9 mouse cellular contexts compared by ENCODE assay signal in genomic region chr10:14047661-14048060, GRCm38 (mm10).
DNase-seq lines count a peak whose midpoint lies in the region; ATAC-seq lines count a peak whose summit lies in the region.
"Had no signal": no experiment of that assay in that cellular context is flagged by ENCODE, and none has a peak within 500 bp of the region (broad histone marks: within the 10 kb centered on the region; RNA-seq: fewer than 3 reads in every experiment).

No protein-coding gene starts in this region.

- no peak overlapping the region for H3K9ac ChIP-seq in hindbrain, embryonic 13.5 days
- no peak overlapping the region for H3K9ac ChIP-seq in kidney, embryonic 14.5 days (ENCODE audit: low read depth, low read length)
- H3K9ac ChIP-seq: embryonic facial prominence, embryonic 15.5 days had no signal

- peaks cover 43% of the 10 kb centered on the region for H3K4me1 ChIP-seq in hindbrain, embryonic 10.5 days (replicated peaks)
- peaks cover 31% of the 10 kb centered on the region for H3K4me1 ChIP-seq in hindbrain, embryonic 13.5 days (replicated peaks)
- H3K4me1 ChIP-seq in embryonic facial prominence, embryonic 10.5 days = peaks cover 56% of the 10 kb centered on the region
- H3K4me1 ChIP-seq in kidney, embryonic 14.5 days (ENCODE audit: control insufficient read depth, insufficient read depth, low read length) = peaks cover 30% of the 10 kb centered on the region

- H3K9me3 ChIP-seq in hindbrain, embryonic 10.5 days = no peaks in the 10 kb centered on the region
- H3K9me3 ChIP-seq in hindbrain, embryonic 13.5 days = no peaks in the 10 kb centered on the region
- no peaks in the 10 kb centered on the region for H3K9me3 ChIP-seq in embryonic facial prominence, embryonic 10.5 days
- no peaks in the 10 kb centered on the region for H3K9me3 ChIP-seq in kidney, embryonic 14.5 days (ENCODE audit: control insufficient read depth, low read length)
- H3K9me3 ChIP-seq: embryonic facial prominence, embryonic 15.5 days had no signal

- no peak for ATAC-seq in hindbrain, embryonic 13.5 days (ENCODE audit: low FRiP score)
- ATAC-seq in kidney, embryonic 14.5 days (ENCODE audit: low FRiP score, low TSS enrichment) = peak; percentile 48

- no peaks in the 10 kb centered on the region for H3K27me3 ChIP-seq in hindbrain, embryonic 10.5 days (ENCODE audit: insufficient read depth, poor library complexity, severe bottlenecking)
- no peaks in the 10 kb centered on the region for H3K27me3 ChIP-seq in hindbrain, embryonic 13.5 days
- no peaks in the 10 kb centered on the region for H3K27me3 ChIP-seq in embryonic facial prominence, embryonic 10.5 days (replicated peaks; ENCODE audit: low read depth, poor library complexity, severe bottlenecking)
- H3K27me3 ChIP-seq in kidney, embryonic 14.5 days (ENCODE audit: control insufficient read depth, insufficient read depth, low read length) = no peaks in the 10 kb centered on the region
- H3K27me3 ChIP-seq: embryonic facial prominence, embryonic 15.5 days had no signal

- H3K4me2 ChIP-seq in hindbrain, embryonic 13.5 days = no peak overlapping the region
- H3K4me2 ChIP-seq in kidney, embryonic 14.5 days (replicated peaks; ENCODE audit: low read depth, low read length) = no peak overlapping the region
- H3K4me2 ChIP-seq: embryonic facial prominence, embryonic 15.5 days had no signal

- H3K27ac ChIP-seq in hindbrain, embryonic 10.5 days = 0 out of 2 replicates have a peak overlapping the region, but pooled peaks have one; percentile 29
- H3K27ac ChIP-seq in hindbrain, embryonic 13.5 days = no peak overlapping the region
- H3K27ac ChIP-seq in embryonic facial prominence, embryonic 10.5 days (replicated peaks) = peak overlapping the region; percentile 35; the same call in 1 of the 2 replicates
- H3K27ac ChIP-seq in kidney, embryonic 14.5 days (ENCODE audit: low read depth, low read length) = no peak overlapping the region

- 62% methylated on average over 2 of the region's 2 CpGs for WGBS in hindbrain, embryonic 10.5 days
- 67% methylated on average over 2 of the region's 2 CpGs for WGBS in hindbrain, embryonic 13.5 days
- 41% methylated on average over 2 of the region's 2 CpGs for WGBS in embryonic facial prominence, embryonic 10.5 days
- WGBS in kidney, embryonic 14.5 days = 14% methylated on average over 2 of the region's 2 CpGs

- no peak for DNase-seq in hindbrain, embryonic 10.5 days (ENCODE audit: low spot score)
- peak; percentile 30 for DNase-seq in adrenal gland, postnatal 14 days
- no peak for DNase-seq in embryonic facial prominence, embryonic 10.5 days (ENCODE audit: low spot score)
- no peak for DNase-seq in thymus, postnatal 14 days
- no peak for DNase-seq in layer of hippocampus, adult 9-10 months (ENCODE audit: low spot score)
- no peak for DNase-seq in lung, postnatal 10 days

- H3K36me3 ChIP-seq in hindbrain, embryonic 10.5 days = no peaks in the 10 kb centered on the region
- no peaks in the 10 kb centered on the region for H3K36me3 ChIP-seq in hindbrain, embryonic 13.5 days
- no peaks in the 10 kb centered on the region for H3K36me3 ChIP-seq in embryonic facial prominence, embryonic 10.5 days (replicated peaks)
- H3K36me3 ChIP-seq in kidney, embryonic 14.5 days (ENCODE audit: control insufficient read depth, insufficient read depth, low read length) = no peaks in the 10 kb centered on the region
- H3K36me3 ChIP-seq: embryonic facial prominence, embryonic 15.5 days had no signal

- H3K4me3 ChIP-seq in hindbrain, embryonic 10.5 days = no peak overlapping the region
- H3K4me3 ChIP-seq in hindbrain, embryonic 13.5 days = no peak overlapping the region
- H3K4me3 ChIP-seq in embryonic facial prominence, embryonic 10.5 days = no peak overlapping the region
- H3K4me3 ChIP-seq in kidney, embryonic 14.5 days (ENCODE audit: low read length) = no peak overlapping the region
- H3K4me3 ChIP-seq: embryonic facial prominence, embryonic 15.5 days had no signal

Comparison
In these comparisons a context has a peak if more than half of its experiments do, and no peak if none do; other contexts are left out.
1. H3K27ac ChIP-seq: peak in hindbrain, embryonic 10.5 days (single experiment) and embryonic facial prominence, embryonic 10.5 days (single experiment); none in hindbrain, embryonic 13.5 days (single experiment) and kidney, embryonic 14.5 days (single experiment).